Mouse (Mus musculus): ENCODE data around the gene Reck.

Gene Reck

GRCm38 (mm10) chr4:43875160-43875918 is at the start of gene Reck:
Gene Reck (plus strand): TSS chr4:43875530.
- peak; percentile 94 for DNase-seq

GRCm38 (mm10) chr4:43828806-43829205 is 46.5 kb upstream of the Reck start:
- DNase-seq, result no peak

- DNase-seq, result peak; percentile 8
These were observed 43.3 kb upstream of the Reck start for GRCm38 (mm10) chr4:43832031-43832430.

- DNase-seq, result no peak
These were observed 41.6 kb upstream of the Reck start for GRCm38 (mm10) chr4:43833752-43834151.

- DNase-seq, result no peak
These were observed 40.6 kb upstream of the Reck start for GRCm38 (mm10) chr4:43834749-43835148.

GRCm38 (mm10) chr4:43838326-43838725 is 37.0 kb upstream of the Reck start:
- no peak for DNase-seq

GRCm38 (mm10) chr4:43840101-43840500 is 35.2 kb upstream of the Reck start, which contains the start of gene Olfr157:
Gene Olfr157 (minus strand): TSS chr4:43840201.
- DNase-seq, result no peak

GRCm38 (mm10) chr4:43851265-43851664 is 24.1 kb upstream of the Reck start, which contains the start of gene Olfr155:
Gene Olfr155 (plus strand): TSS chr4:43851565.
- DNase-seq, result no peak

- no peak for DNase-seq
These were observed 21.2 kb upstream of the Reck start for GRCm38 (mm10) chr4:43854101-43854500.

GRCm38 (mm10) chr4:43859886-43860285 is 15.4 kb upstream of the Reck start:
- no peak for DNase-seq

- DNase-seq, result peak; percentile 78
These were observed 14.4 kb upstream of the Reck start for GRCm38 (mm10) chr4:43860744-43861519.

GRCm38 (mm10) chr4:43863298-43863697 is 12.0 kb upstream of the Reck start:
- DNase-seq, result no peak

- DNase-seq, result no peak
These were observed 5.5 kb upstream of the Reck start for GRCm38 (mm10) chr4:43869821-43870220.

GRCm38 (mm10) chr4:43874501-43874900 is 829 bp upstream of the Reck start:
- DNase-seq, result peak; percentile 44

GRCm38 (mm10) chr4:43875919-43876411 is 635 bp downstream of the Reck start:
- DNase-seq, result no peak

GRCm38 (mm10) chr4:43877230-43877629 is 1.9 kb downstream of the Reck start:
- no peak for DNase-seq

- peak; percentile 47 for DNase-seq
These were observed 2.9 kb downstream of the Reck start for GRCm38 (mm10) chr4:43878121-43878776.

- DNase-seq, result no peak
These were observed 4.2 kb downstream of the Reck start for GRCm38 (mm10) chr4:43879566-43879965.

- peak; percentile 82 for DNase-seq
These were observed 8.9 kb downstream of the Reck start for GRCm38 (mm10) chr4:43884196-43884595.

- DNase-seq, result no peak
These were observed 15.9 kb downstream of the Reck start for GRCm38 (mm10) chr4:43891247-43891646.

- no peak for DNase-seq
These were observed 21.9 kb downstream of the Reck start for GRCm38 (mm10) chr4:43897209-43897608.

- DNase-seq, result no peak
These were observed 23.9 kb downstream of the Reck start for GRCm38 (mm10) chr4:43899197-43899596.

- no peak for DNase-seq
These were observed 28.4 kb downstream of the Reck start for GRCm38 (mm10) chr4:43903690-43904089.
